Mouse (Mus musculus): ENCODE measurements around the gene Gnai3.
A peak's percentile ranks its signal among the peaks of the same experiment; 100 is the strongest.

Gene Gnai3

DNA sequence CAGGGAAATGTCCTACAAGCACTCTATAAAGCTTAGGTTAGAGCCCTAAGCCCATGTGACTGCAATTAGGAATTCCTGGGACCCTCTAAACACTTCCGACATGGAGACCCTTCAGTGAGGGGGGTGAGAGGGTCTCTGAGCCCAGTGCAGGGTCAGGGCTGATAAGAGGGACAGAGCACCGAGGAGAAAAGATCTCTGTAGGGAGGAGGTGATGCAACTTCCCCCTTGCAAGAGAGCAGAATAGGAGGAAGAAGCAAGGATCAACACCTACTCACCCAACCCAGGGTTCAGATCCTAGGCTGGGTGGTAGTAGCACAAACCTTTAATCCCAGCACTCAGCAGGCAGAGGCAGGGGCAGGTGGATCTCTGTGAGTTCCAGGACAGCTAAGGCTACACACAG is 62.8 kb downstream of the Gnai3 start:
- DNase-seq (ENCODE audit: low spot score), result no peak

DNA sequence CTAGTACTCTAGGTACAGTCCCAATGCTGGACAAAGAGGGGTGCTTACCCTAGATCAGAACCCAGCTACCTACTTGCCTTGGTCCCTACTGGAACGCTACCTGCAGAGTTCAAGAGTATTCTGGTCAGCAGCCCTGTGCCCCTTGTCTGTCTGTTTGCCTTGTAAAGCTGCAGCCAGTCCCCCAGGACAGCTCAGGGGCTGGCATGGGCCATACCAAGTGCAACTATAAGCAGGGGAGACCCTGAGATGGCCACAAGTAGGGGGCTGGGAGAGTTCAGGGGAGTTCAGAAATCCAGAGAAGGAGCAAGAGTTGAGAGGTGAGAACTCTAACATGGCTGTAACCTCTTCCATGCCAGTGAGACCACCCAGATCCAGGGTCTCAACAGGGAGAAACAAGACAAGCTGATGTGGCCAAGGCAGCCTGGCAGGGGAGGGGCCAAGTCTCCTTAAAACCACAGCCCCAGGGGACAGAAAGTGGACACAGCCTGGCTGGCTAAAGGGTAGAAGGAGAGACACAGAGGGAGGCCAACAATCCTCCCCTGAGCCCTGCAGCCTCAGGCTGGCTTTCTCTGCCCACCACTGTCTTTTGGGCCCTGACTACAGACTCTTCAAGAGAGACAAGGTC is 63.6 kb downstream of the Gnai3 start:
- DNase-seq (ENCODE audit: low spot score), result no peak

DNA sequence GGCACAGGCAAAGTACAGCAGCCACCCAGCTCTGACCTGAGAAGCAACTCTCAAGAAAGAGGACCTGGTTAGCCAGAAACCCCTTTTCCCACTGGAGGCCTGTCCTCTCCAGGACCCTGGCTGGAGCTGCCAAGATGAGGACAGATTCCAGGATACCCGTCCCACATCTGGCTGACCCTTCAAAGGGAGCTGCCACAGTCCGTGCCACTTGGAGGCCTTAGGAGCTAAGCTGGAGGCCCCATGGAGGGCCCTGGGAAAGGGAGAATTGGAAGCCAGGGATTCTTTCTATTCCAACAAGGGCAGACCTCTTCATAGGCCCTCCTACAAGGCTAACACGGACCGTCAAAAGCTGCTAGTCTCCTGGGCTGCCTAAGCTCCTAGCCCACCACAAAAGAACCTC is 64.3 kb downstream of the Gnai3 start:
- DNase-seq (ENCODE audit: low spot score), result no peak

DNA sequence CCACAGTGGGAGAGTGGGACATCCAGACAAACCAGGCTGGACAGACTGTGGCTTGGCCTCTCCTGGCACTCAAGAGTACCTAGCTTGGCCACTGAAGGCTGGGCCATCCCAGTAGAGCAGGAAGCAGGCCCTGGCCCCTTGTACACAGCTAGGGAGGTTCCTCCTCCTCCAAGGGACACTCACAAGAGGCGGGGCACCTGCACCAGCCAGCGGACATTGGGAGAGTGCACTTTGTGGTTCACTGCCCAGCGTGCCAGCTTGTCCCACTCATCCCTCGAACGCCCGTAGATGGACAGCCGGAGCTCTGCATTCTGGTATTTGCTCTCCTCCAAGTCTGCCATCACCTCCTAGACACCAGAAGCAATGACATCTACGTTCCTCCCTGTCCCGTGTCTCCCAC is 69.1 kb downstream of the Gnai3 start:
- no peak for DNase-seq (ENCODE audit: low spot score)

DNA sequence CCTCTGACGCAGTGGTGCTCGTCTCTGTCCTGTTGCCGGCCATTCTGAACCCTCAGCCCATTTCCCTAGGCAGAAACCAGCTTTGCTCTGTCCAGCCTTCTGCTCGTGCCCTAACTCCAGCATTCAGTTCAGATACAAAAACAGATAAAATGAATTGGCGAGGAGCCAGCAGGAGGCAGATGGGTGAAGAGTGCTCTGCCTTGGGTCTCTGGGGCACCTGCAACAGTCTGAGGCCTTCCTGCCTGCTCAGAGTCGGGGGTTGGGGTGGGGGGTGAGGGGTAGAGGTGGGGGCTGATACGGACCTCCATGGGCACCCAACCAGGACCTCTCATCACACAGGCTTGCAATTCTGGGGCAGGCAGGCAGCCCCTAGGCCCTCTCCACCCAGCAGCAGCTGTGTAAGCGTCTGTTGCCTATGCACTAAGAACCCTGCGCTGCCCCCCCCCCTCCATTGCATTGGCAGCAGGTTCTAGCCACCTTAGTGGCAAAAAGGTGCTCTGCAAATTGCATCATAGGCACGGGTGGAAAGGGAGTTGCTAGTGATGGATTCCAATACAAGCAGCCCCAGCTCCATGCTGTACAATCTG is 72.9 kb downstream of the Gnai3 start:
- DNase-seq (ENCODE audit: low spot score), result no peak

DNA sequence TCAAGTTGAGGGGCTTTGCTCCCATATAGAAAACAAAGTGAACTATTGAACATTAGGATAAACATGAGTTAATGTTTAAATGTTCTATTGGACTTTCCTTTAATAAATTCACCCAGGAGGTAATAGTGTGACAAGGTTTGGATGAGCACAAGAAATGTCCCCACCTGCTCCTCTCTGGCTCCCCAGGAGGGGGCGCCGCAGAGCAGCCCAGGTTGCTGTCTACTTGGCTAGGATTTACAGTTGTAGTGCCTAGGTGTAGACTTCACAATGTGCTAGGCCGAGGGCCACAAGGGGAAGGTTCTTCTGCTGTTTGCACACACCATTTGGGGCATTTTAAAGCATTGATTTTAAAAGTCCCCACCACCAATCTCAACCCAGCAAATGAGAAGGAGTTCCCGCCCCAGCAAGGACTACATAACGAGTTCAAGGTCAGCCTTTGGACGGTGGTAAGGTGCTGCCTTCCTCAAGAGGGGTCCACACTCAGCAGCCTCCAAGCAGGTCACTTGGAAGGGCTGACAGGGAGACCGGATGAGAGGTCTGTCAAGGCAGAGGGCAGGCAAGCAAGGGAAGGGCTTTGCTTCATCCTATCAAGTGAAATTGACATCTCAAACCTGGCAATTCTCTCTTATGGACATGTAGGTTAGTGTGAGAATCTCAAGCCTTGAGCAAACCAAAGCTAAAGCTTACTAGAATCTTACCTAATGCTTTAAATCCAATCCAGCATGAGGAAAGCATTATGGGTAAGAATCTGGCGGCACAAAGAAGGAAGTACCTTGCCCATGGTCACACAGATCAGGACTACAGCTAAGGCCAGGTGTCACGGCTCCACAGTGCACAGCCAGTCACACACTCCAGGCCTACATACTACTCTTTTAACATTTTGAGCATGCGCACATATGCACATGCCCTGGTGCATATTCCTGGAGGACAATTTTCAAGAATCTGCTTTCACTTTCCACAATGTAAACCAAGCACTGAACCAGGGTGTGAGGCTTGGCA is 75.4 kb downstream of the Gnai3 start:
- DNase-seq (ENCODE audit: low spot score), result peak; percentile 84

DNA sequence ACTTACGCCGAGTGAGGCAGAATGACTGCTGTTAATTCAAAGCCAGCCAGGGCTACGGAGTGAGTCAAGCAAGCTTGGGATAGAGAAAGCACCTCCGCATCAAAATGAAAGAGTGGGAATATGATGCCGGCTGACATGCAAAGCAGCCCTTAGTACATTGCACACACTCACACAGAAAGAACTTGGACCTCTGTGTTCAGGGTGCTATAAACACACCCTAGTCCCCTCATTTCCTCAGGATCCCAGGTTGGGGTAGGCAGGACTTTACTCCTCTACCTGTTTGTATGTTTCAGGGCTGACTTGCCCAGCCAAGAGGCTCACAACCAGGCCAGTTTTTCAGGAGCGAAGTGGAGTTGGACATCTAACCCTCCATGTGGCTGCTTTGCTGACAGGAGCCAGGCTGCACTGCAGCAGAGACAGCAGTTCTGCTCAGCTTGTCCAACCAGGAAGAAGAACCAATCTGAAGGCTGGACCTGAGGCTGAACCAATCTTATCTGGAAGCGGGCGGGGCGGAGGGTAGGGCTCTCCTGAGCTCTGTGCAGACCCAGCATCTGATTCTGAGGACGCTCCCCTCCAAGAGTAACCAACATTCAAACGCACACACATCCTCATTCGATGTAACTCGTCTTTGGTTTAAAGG is 76.6 kb downstream of the Gnai3 start:
- DNase-seq (ENCODE audit: low spot score), result no peak

DNA sequence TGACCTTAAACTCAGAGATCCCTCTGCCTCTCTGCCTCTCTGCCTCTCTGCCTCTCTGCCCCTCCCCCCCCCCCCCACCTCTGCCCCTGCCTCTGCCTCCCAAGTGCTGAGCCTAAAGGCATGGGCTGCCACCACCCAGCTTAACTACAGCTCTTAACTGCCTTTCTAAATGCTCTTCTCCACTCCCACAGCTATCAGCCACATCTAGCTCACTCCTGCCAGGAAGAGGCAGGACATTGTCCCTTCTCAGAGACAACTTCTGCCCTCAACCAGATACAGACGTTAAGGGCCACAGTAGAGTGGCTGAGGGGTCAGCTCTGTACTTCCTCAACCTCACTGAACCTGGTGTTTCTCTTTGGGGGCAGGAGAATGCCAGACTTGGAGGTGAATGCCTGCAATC is 77.1 kb downstream of the Gnai3 start:
- DNase-seq (ENCODE audit: low spot score), result no peak

DNA sequence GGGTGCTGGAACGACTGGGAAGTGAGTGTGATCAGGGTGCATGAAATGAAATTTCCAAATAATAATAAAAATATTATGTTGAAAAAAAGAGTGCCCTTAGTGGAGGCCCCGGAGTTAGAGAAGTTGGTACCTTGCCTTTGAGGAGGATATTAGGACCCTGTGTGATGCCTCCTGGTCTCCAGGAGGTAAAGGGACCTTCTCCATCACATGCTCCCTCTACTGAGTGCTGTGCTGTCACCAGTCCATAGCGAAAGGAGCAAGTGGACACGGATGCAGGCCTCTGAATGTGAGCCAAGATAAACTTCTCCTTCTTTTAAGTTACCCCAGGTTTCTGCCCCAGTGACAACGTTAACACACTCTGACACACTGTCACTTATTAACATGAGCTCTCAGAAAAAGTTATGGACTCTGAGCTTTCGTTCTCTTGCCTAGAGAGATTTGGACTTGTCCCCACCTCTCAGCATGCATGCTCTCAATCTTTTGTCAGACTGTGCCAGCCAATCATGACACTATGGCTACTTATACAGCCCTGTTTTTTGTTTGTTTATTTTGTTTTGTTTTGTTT is 78.5 kb downstream of the Gnai3 start:
- no peak for DNase-seq (ENCODE audit: low spot score)

DNA sequence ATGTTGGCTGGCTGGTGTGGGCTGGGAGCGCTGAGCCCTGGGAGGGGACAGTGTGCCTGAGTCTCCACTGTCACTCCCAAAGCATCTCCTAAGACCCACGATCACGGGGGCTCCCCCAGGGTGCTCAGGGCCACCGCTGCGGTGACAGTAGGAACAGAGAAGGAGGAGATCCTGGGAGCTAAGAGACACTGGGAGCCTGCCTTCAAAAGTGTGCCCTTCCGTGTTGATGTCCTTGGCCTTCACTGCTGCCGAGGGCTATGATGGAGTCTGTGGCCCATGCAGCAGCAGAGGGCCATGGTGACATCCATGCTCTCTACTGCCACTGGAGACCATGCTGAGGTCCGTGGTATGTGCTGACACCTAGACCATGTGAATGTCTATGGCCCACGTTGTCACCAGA is 80.4 kb downstream of the Gnai3 start:
- DNase-seq (ENCODE audit: low spot score), result no peak

DNA sequence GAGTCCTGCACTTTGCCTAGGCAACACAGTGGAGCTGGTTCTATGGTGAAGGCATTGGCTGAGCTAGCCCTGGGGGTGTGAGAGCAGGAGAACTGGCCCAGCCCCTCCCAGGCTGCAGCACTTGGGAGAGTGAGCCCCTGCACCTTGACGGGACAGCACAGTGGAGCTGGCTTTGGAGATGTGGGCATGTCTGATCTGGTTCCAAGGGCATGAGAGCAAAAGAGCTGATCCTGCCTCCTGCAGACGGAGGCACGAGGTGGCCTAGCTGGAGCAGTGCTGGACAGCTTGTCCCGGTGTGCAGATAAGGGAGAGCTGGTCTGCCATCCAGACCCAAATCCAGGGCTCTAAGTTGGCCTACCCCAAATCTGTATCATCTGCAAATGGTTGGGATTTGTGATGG is 81.3 kb downstream of the Gnai3 start:
- DNase-seq (ENCODE audit: low spot score), result no peak

DNA sequence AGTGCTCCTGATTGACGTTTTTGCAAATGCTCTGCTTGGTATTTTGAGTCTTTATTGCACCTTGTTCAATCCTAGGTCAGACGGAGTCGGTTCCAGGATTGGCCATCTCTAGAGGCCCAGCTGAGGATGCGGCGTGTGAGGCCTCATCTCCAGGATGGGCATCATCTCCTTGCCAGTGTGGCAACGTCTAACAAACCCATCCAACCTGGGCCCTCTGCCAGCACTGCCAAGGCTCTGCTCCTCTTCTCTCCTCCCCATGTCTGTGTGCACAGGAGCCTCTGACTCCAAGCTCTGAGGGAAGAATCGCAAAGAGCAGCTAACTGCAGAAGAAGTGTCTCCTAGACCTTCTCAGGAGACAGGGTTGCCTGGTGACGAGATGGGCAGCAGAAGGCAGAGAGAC is 83.3 kb downstream of the Gnai3 start:
- no peak for DNase-seq (ENCODE audit: low spot score)

DNA sequence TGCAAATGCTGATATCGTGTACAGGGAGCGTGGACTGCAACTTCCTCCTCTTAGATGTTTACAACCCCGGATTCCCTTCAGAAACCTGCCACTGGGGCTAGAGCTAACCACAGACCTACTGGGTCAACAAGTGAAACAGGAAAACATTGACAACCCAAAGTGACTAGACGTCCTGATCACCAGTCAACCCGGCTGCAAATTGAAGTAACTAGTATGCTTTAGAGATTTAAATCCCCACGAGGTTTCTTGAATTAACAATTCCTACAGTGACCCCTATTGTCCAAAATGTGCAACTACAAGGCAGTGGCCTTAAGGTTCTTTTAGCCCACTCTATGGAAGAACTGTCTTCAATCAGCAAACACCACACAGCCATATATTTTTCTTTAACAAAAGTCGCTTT is 84.5 kb downstream of the Gnai3 start:
- peak; percentile 65 for DNase-seq (ENCODE audit: low spot score)

Data from testis, postnatal 10 days (tissue).